Mouse (Mus musculus) left cerebral cortex, postnatal 4 days (tissue): ENCODE measurements around the gene E4f1. TPM values are rescaled to one million over a fixed set of nuclear protein-coding genes. Genes with fewer than 3 reads are reported as not detected.

Experiments
- DNase-seq: peaks from one replicate; pipeline ENCODE4 v3.0.0-alpha.2; 2022
- intact Hi-C: fragments of 180-260 bp; cut with DNase I; formaldehyde crosslinking; loops from one replicate; pipeline ENCODE4 v1.15.1; 2025
- total RNA-seq, 2 experiments: library from RNA; stranded (reverse); gene quantifications; 2 replicates each; pipeline ENCODE4 v1.2.3; 2021

Gene E4f1
- 10 to 100 TPM; 39.0 to 41.7 TPM for total RNA-seq

DNA sequence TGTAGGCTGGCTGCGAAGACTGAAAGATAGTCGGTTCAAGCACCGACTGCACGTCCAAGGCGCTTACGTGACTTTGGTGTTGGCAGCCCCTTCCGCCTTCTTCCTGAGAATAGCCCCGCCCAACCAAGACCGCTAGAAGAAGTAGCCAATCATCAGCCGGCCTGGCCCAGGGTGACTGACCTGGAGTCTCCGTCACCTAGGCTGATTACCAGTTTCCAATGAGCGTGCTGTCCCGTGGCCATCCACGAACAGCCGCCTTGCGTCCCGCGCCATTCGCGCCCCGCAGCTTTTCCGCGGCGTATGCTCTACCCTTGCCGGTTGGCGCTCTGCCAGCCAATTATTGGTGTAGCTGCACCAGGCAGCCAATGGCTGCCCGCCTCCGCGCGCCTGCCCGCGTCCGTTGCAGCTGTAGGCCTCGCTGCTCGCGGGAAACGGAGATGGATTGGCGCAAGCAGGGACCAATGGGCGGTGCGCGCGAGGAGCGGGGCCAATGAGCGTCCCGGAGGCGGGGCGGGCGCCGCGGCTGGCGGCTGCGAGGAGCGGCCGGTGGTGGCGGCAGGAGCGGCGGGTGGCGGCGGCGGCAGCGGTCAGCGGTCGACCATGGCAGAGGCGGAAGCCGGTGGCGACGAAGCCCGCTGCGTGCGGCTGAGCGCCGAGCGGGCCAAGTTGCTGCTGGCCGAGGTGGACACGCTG is at the start of gene E4f1, which contains the start of gene Pgp:
Gene E4f1 (minus strand): TSS at position 404 of the 693 bp plus-strand sequence.
Gene Pgp (plus strand): TSS at position 483 of the 693 bp plus-strand sequence.
- intact Hi-C loops: no loop called here
- peak; percentile 100 for DNase-seq

DNA sequence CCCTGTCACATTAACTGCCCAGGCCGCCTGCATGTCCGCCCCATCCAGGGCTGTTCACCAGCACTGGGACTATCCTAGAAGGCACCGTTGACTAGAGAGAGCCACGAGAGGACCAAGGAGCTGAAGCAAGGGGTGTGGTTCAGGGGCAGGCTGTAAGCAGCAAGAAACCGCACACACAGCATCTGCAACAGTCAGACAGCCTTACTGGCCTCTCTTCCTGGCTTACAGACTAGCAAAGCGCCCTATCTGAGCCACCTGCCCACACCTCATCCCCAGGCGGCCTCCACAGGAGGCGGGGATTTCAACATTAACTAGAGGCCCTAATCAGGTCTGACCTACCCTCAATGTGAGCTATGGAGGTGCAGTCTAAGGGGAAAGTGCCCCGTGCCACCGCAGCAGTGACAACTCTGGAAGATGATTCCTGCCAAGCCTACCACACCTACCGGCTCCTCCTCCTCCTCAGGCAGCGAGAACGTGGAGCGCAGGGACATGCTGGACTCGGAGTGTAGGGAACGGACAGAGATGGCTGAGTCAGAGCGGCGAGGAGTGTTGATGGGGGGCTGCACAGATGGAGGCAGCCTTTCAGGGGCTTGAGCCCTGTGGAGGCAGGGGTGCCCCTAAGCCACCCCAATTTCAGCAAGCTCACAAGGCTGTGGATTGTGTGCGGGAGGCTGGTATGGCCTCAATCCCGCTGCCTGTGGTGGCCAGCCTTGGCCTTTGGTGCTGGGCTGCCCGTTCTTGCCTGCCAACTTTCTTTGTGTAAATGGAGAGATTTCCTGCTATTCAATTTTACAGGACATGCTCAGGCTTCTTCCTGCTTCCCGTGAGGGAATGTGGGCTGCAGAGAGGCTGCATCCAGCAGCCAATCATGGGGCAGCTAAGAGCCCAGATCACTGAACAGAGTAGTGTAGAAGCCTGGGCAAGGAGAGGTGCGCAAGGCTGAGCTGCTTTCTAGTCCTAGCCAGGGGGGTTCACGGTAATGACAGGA is 44.5 kb upstream of the E4f1 start:
- intact Hi-C loops: no loop called here
- DNase-seq: no peak

DNA sequence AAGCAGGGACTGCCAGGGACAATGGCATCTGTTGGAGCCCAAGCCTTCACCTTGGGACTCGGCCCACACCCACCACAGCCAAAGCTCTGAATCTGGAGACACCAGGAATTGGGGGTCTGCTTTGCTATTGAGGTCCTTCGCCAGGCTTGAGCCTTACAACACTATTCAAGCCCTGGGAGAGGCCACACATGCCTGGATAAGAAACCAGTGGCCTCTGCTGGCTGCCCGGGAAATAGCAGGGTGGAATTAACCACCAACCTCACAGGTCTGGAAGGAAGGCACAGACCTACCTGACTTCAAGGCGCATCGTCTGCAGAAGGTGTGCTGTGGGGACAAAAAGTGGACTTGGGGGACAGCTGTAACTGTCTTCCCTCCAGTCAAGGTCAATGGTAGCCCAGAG is 43.5 kb upstream of the E4f1 start:
- peak; percentile 69 for DNase-seq
- intact Hi-C loops: no loop called here

DNA sequence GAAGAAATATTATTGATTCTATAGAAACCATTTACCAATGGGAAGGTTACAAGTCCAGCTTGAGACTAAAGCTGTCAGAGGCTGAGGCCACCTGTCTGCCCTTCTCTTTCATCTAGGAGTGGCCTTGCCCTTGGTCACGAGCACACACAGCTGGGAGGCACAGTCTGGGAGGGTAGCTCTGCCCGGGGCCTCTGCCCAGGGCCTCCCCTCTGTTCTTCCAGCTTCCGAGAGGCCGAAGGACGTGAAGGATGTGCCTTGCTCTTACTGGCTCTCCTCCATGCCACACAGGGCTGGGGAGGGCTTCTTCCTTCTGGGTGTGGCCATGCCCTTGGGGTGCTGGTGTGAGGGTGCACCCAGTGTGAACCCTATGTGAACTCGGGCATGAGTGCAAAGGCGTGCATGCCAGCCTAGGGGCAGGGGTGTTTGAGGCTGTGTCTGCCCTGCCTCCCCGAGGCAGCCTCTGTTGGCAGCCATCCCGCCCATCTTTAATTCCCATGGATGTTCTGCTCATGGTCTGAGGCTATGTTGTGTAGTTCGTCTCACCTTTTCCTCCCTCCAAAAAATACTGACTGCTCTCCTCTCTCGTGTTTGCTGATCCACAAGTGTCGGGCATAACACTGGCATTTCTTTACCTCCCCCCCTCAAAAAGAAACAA is 37.8 kb upstream of the E4f1 start:
- DNase-seq: no peak
- intact Hi-C loops: no loop called here

DNA sequence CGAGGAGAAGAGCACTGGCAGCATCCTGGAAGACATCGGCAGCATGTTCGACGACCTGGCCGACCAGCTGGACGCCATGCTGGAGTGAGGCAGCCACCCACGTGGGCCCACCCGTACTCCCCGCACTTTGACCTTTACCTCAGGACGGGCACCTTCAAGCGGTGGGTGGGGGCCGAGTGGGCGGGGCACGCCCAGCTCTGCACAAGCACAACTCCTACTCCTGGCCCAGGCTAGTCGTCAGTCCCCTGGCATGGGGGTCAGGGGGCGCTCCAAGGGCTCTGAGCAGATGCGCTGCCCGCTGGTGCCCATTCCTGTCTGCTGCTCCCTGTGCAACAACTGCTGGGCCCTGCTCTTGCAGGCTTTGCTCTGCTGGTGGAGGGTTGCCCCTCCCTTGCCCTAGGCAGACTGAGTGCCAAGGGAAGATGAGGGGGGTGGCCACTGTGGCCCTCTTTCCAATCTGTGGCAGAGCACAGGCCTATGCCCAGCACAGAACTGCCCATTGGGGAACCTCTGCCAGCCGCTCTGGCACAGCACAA is 37.1 kb upstream of the E4f1 start:
- intact Hi-C loops: no loop called here

DNA sequence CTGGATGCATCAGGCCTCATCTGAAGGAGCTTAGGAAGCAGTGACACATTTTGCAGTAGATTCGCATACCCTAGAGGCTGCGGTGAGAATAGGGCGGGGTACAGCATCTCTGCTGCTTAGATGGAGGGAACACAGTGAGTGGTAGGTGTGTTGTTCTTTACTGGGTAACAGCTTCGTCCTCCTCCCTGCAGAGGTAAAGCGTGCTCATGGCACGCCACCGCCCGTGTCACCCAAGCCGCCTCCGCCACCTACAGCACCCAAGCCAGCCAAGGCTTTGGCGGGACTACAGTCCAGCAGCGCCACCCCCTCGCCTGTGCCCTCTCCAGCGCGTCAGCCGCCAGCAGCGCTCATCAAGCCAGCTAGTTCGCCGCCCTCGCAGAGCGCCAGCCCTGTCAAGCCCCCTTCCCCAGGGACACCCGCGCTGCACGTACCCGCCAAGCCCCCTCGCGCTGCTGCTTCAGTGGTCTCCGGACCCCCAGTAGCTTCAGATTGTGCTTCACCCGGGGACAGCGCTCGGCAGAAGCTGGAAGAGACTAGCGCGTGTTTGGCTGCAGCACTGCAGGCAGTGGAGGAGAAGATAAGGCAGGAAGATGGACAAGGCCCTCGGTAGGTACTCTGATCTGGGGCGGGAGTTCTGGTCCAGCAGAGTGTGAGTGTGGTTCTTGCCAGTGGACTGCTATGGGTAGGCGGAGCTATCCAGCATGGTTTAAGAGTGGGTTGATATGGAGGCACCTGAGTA is 36.4 kb upstream of the E4f1 start:
- DNase-seq: peak; percentile 53
- intact Hi-C loops: no loop called here

More for the DNA sequence above, 37.1 kb upstream of the E4f1 start:
- DNase-seq: peak; percentile 60

DNA sequence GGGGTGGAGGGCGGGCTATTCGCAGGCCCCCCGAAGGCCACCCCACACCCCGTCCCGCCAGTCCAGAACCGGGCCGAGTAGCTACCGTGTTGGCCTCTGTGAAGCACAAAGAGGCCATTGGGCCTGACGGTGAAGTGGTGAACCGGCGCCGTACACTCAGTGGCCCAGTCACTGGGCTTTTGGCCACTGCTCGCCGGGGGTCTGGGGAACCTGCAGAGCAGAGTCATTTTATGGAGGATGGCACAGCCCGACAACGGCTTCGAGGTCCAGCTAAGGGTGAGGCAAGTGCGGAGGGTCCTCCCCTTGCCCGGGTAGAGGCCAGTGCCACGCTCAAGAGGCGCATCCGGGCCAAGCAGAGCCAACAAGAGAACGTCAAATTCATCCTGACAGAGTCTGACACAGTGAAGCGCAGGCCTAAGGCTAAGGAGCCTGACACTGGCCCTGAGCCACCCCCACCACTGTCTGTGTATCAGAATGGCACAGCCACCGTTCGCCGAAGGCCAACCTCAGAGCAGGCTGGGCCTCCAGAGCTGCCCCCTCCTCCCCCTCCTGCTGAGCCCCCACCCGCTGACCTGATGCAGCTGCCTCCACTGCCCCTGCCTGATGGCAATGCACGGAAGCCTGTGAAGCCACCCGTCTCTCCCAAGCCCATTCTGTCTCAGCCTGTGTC is 35.3 kb upstream of the E4f1 start:
- intact Hi-C loops: no loop called here
- DNase-seq: peak; percentile 56

DNA sequence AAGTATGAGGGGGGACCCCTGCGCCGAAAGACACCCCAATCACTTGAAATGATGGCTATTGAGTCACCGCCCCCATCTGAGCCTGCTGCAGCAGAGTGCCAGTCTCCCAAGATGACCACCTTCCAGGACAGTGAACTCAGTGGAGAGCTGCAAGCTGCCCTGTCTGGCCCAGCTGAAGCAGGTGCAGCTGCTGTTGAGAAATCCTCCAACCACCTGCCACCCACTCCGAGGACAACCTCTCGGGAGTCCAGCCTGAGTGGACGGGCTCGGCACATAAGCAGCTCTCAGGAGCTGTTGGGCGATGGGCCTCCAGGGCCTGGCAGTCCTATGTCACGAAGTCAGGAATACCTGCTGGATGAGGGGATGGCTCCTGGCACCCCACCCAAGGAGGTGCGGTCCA is 34.0 kb upstream of the E4f1 start:
- DNase-seq: no peak
- intact Hi-C loops: no loop called here

DNA sequence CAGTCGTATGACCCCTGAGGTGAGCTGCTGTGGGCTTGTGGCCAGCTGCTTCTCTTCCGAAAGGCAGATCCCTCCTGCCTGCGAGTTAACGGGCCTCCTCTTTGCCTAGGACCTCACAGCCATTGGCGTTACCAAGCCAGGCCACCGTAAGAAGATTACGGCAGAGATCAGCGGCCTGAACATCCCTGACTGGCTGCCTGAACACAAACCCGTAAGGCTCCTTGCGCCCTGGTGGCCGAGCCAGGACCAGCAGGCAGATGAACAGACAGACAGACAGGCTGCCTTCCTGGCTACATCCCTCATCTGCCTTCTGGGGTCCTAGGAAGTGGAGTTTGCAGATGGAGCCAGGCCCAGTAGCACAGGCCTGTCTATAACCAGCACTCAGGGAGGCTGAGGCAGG is 32.1 kb upstream of the E4f1 start:
- intact Hi-C loops: no loop called here
- DNase-seq: no peak

DNA sequence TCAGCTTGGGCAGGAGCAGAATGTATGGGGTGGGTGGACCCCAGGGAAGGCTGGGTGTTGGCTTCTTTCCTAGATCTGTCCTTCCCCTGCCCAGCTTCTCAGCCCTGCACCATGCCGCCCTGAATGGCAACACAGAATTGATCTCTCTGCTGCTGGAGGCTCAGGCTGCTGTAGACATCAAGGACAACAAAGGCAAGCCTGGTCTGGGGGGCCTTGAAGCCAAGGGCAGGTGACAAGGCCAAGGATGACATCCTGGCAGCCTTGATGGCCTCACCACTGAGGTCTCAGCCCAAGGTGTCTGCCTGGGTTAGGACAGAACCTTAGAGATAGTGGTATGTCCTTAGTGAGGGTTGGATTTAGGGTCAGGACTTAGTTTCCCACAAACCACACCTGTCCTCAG is 25.9 kb upstream of the E4f1 start:
- intact Hi-C loops: no loop called here
- no peak for DNase-seq

DNA sequence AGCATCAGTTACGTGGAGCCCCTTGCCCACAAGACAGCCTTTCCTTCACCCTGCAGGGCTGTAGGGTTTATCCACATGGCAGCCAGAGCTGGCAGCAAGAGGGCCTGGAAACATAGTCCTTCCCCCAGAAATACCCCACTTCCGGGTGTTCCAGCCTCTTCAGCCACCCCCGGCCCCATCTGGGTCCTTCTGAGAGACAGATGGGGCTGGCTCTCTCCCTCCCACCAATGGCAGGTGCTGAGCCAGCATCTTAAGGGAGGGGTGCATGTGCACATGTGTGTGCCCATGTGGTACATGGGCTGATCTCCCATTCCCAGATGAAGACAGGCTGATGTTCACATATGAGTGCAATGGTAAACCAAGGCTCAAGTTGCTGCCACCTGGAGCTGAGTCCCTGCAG is 25.3 kb upstream of the E4f1 start:
- intact Hi-C loops: no loop called here

DNA sequence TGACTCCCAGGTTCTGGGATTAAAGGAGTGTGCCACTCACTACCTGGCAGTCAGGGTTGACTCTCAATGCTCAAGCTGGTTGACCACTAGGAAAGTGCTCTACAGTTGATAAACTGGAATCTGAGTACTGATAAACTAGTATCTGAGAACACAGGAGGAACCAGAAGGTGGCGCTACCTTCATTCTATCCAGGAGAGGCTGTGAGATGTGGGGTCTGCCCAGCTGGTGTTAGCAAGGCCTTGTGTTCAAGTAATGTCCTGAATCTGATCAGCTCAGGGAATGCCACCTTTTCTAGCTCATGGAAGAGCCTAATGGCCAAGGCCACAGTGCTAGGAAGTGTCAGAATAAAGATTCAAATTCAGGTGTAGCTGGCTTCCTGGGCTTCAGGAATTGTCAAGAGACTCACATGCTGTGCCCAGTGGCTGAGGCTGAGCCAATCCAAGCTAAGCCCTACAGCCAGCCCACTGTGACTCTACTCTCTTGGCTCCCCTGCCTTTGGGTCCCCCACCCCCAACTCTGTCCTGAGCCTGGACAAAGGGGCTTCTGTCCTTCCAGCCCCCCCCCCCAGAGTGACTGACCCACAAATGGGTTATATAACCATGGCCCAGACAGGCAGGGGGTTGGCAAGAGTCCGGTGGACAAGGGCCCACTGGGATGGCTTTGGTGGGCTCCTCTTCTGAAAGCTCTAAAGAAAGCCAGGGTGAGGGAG is 24.7 kb upstream of the E4f1 start:
- intact Hi-C loops: no loop called here
- DNase-seq: peak; percentile 76

More for the DNA sequence above, 25.3 kb upstream of the E4f1 start:
- DNase-seq: peak; percentile 64

DNA sequence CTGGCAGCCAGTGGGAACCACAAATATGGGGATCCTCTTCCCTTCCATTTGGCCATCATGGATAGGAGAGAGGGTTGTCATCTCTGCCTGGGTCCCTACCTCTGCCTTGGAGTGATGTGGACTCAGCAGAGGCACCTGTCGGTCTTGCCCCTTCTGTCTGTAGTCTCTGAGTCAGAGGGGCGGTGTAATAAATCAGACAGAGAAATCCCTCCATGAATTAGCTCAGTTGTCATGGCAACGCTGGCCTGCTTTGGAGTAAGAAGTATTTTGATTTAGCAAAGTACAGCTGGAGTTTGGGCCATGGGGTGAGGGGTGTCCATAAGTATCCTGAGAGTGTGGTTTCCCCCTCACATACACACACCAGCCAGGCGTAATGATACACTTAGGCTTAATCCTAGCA is 20.3 kb upstream of the E4f1 start:
- intact Hi-C loops: no loop called here
- DNase-seq: no peak

DNA sequence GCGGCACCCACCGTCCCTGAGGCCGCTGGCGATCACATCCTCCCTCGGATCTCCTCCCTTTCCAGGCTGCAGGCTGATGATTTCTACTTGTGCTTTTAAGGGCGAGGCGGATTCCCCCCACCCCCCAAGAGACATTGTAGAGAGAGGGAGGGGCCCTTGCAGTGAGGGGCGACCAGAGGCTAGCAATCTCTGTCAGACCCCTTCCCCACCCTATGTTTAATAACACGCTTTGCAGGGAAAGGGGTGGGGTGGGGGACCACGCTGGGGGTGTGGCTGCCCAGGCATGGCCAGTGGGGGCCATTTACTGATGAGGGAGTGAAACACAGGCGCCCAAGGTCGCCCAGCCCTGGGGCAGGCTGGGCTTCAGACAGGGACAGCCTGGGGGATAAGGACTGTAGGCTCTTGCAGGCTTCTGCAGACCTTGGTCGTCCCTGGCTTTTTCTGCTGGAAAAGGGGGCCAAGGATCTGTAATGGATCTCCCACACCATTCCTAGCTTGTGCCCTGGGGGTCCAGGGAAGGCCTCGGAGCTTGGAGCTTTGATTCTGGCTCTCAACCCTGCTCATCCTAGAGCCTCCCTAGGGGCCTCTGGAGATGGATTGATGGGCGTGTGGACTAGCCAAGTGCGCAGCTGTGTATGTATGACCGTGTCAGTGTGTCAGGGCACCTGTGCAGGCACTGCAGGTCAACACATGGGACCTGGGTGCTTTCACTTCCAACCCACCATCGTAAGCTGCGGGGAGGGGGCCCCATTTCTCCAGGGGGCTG is 19.3 kb upstream of the E4f1 start:
- intact Hi-C loops: no loop called here
- no peak for DNase-seq

DNA sequence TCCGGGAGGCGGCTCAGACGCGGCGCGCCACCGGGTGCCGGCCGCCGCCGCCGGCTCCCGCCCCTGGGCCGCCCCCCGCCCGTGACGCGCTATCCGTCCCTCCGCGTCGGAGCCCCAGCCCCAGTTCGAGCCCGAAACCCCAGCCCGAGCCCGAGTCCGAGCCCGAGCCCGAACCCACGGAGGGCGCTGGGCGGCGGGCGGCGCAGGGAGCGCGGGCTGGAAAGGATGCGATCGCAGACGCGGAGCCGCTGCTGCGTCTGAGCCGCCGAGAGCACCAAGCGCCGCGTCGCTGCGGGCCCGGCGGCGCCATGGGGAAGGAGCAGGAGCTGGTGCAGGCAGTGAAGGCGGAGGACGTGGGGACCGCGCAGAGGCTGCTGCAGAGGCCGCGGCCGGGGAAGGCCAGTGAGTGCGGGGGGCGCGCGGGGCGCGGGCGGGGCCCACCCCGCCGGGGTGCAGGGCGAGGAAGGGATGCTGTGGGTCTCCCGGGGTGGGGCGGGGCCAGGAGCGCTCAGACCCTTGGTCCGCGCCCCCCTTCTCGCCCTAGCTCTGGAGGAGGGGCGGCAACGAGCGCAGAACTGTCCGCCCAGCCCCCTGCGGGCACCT is 18.6 kb upstream of the E4f1 start:
- intact Hi-C loops: no loop called here
- DNase-seq: peak; percentile 50

DNA sequence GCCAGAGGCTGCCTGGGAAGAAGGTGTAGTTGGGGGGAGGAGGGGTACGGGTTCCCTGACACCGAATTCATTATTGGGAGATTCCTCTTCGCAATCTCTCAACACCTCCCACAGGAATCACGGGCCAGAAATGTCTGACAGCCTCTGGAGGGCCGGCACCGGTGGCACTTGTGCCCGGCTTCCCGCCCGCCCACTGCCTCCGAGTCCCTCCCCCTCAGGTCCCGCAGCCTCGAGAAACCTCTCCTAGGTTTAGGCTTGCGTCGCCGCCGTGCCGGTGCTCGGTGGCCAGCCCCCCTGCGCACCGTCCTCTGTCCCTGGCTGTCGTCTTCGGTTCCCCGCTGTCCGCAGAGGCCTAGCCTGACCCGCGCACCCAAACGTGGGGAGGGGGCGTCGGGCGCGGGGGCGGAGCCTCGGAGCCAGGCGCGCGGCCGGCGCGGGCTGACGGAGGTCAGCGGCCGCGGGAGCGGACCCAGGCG is 18.1 kb upstream of the E4f1 start, which contains the start of gene Caskin1:
Gene Caskin1 (plus strand): TSS at position 416 of the 476 bp plus-strand sequence.
- DNase-seq: peak; percentile 61
- intact Hi-C loops: no loop called here

DNA sequence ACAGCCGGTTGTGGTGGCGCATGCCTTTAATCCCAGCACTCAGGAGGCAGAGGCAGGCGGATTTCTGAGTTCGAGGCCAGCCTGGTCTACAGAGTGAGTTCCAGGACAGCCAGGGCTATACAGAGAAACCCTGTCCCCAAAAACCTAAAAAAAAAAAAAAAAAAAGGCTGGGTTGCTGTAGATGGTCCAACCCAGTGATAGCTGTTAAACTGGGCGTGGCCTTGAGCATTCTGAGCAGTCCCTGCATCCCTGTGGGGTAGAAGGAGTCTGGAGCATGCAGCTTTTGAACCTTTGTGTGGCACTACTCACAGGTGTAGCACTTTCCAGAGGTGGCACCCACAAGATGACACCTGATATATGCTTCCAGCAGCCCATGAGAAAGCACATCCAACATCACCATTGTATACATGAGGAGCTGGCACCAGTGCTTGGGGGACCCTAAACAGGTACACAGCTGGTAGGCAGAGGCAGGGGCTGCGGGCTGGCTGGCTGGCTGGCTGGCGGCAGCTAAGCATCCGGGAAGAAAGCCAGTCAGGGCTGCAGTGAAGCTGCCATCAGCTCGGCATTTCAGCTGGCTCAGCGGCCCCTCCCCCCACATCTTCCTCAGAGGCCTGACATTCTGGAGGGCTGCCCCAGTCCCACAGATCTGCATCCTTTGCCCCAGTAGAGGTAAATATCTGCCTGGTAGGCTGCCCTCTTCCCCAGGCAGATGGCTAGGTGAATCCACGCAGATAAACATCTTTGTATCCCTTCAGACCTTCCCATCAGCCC is 15.2 kb upstream of the E4f1 start:
- peak; percentile 84 for DNase-seq
- intact Hi-C loops: no loop called here
